Mouse (Mus musculus) T-helper 2 cell (primary cell): ENCODE measurements at regions not wholly inside any gene's neighbourhood (a gene's known extent, or its start where the extent isn't known, plus 50 kb on each side); places are given as distances from the start of the nearest gene placed in this dataset.
"Not testable (repeated sequence)": the region's sequence is repeated elsewhere in the genome, so short reads cannot be mapped to it uniquely, and the experiment has no call there.

Source experiments
- in situ Hi-C: fragments of 300-600 bp; cut with MboI, MseI; formaldehyde crosslinking; loops from one replicate; pipeline ENCODE4 v1.15.1; 2025; ENCODE audit warnings: high pct_unique_total_duplicates

DNA sequence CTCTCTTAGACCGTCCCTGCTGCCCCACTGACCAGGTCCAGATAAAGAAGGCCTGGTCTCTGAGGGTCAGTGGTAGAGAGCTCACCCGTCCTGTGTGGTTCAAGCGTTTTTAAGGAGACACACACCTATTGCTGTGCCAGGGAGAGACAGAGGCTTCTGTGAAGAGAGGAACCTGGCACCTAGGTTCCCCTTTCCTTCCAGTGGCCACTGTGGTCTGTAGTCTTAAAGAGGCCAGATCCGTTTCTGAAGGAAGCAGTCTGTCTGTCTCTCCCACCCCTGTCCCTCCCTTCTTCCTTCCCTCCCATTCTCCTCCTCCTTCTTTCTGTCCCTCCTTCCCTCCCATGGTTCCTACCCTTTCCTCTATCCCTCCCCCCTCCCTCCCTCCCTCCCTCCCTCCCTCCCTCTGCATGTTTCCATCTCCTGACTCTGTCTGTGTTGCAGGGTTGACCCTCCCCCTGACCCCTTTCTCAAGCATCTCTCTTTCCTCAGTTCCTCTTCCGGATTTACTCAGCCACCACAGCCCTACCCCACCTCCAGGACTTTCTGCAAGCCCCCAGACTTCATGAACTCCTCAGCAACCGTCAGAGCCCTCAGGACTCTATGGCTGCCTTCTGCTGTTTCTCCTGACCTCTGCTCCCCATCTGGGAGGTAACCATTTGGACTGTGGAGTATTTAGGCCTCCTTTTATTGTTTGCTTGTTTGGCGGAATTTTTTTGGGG is 100.1 kb upstream of the Ubl3 start:
- in situ Hi-C loops, result no loop called here

DNA sequence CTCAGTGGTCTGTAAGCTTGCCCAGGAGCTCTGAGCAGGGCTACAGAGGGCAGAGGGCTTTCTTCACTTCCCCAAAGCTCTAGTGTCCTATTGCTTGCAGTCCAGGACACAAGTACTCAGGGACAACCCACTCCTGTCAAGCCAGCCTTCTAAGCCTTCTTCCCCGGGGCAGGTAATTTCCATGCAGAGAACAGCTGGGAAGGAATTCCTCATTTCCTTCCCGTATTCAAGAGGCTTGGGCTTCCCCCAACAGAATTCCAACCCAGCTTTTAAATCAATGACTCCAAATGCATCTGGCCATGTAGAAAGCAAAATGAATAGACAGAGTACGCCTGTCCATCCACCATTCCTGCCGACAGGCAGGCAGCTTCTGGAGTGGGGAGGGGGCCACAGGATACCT is 99.1 kb upstream of the Ubl3 start:
- in situ Hi-C loops, result no loop called here

DNA sequence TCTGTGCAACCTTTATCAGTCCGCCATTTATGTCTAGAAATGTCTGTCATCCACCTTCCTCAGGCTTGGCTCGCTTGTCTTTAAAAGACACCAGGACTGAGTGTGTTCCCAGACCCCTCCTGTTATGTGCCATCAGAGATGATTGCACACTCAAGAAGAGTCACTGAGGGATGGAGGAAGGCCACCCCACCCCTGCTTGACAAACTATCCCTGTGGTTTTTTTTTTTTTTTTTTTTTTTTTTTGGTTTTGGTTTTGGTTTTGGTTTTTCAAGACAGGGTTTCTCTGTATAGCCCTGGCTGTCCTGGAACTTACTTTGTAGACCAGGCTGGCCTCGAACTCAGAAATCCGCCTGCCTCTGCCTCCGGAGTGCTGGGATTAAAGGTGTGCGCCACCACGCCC is 97.0 kb upstream of the Ubl3 start:
- in situ Hi-C loops, result not testable (repeated sequence)

DNA sequence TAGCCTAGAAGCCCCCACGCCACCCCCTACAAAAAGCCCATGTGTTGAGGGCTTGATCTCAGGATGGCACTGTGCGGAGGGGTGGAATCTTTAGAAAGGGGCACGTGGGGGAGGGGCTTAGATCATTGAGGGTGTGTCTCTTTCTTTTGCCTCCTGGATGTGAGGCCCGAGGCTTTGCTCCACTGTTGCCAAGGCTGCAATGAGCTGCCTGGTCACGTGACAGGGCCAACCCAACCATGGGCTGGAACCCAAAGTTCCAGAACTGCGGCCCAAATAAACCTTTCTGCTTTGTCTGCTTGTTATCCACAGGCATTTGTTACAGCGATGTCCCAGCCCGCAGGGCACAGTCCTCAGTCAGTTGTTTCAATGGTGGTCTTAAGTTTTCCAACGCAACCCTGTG is 96.5 kb upstream of the Ubl3 start:
- in situ Hi-C loops, result no loop called here

DNA sequence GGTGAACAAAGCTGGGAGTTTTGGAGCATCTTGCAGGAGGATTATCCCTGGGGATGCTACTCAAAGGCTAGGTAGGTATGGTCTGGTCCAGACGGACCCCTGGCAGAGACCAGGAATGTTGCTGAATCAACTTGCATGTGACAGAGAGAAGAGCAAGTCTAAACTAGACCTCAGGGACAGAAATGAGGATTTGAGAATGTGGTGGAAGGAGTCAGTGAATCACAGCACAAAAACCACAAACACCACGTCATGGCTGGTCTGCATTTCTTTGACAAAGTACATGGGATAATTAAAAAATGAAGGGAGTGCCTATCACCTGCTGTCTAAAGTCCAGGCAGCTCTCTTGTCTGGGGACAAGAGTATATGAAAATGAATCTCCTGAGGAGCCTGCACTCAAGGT is 95.1 kb upstream of the Ubl3 start:
- in situ Hi-C loops, result no loop called here

DNA sequence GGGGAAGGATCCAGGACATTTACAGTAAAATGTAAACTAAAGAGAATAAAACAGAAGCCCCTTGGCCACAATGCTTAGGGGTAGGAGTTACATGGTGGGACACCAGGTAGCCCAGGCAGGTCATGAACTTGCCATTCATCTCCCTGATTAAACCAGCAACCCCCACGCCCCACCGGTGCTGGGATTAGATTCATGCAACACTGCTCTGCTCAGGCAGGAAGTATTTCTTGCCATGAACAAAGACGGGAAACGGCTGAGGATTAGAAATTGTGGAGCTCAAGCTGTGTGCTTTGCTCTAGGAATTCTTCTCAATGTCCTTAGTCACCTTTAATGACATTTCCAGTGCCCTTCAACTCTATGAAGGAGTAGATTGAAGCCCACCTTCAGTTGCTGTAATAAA is 93.2 kb upstream of the Ubl3 start:
- in situ Hi-C loops, result no loop called here

DNA sequence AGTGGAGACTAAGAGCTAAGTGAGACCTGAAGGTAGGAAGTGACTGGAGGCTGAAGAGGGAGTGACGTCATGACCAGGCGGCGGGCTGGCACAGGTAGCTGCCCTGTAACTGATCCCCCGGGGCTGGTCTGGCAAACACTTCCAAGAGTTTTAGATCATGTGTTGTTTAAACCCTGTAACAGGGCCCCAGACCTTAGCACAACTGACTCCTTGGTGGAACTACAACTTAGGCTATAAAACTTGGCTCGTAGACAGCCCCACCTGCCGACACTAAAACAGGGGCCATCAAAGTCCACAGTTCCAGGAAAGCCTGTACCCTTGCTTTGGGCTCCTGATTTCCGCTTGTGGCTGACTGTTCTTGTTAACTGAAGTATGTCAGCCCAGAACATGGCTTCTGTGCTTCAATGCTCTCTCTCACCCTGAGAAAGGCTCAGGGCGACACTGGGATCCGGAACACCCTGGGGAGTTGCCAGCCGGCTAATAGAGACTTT is 92.6 kb upstream of the Ubl3 start:
- in situ Hi-C loops, result no loop called here

DNA sequence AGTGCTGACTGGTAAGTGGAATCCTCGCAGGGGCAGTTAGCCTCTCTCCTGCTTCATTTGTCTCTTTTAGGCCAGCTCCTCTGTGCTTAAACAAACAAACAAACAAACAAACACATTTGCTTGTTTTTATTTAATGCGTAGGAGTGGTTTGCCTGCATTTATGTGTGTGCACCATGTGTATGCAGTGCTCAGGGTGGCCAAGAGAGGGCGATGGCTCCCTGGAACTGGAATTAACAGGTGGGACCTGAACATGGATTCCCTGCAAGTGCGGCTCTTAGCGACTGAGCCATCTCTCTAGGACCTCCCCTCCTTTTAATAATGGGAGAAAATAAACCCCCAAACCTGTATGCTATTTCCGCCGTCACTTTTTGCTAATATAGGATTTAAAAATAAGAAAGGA is 91.8 kb upstream of the Ubl3 start:
- in situ Hi-C loops, result no loop called here

DNA sequence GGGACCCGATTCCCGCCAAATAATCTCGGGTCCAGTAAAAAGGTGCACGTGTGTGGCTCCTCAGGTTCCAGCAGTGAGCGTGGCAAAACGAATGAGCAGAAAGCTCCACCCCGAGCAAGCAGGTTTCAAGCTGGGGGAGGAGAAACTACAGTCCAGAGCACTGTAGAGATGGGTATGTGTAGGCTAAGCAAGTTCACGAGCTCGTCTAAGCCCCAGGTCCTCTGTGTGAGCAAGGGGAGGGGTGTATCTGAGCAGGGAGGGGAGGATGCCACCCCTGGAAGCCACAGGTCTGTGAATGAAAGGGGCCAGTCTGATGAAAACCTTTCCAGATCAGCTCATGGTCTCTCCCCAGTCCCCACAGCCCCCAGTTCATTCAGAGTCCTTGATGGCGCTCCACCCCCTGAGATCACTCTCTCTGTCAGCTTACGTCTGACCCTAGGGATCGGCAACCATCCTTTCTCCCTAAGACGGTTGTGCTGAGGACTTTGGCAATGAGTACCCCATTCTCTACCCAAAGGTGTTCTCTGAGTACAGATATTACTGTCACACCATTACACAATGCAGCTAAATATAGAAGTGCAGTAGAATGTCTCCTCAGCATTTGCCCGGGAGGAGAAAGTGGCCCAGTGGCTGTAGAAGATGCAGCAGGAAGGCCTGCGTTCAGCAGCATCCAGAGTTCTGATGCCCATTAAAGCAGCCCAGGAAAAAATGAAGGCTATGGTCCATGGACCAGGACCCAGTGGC is 89.2 kb upstream of the Ubl3 start:
- in situ Hi-C loops, result no loop called here

DNA sequence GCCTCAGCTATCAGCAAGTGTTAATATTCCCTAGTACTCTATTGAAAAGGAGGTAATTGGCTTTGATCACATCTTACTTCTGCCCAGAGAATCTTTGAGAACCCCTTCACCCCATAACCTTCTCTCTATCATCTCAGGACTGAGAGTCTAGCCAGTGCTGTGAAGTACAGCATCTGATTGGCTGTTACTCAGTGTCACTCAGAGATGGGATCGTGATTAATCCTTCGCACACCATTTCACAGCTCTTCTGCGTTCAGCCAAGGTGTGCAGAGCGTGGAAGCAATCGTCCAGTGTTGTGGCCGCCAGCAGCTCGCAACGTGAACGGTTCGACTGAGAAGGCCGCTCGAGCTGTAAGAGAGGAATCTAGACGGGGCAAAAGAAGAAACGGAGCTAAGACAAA is 87.9 kb upstream of the Ubl3 start:
- in situ Hi-C loops, result no loop called here

DNA sequence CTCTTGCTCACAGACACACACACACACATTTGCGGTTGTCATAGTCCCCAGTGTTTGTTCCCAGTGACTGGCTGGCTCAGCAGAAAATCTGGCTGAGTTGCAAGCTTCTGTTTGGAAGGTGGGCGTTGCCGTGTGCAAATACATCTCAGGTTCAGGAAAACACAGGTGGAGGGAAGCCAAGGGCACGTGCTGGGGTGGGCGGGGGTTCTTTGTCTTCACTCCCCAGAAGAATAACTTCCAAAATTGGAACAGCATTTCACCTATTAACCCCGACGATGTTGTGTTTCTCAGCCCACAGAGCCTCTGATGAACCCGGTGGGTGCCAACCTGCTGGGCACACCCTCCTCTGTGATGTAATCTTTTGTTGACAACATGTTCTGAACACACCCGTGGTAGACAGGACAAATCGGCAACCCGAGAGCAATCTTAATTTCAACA is 82.3 kb upstream of the Ubl3 start:
- in situ Hi-C loops, result no loop called here

DNA sequence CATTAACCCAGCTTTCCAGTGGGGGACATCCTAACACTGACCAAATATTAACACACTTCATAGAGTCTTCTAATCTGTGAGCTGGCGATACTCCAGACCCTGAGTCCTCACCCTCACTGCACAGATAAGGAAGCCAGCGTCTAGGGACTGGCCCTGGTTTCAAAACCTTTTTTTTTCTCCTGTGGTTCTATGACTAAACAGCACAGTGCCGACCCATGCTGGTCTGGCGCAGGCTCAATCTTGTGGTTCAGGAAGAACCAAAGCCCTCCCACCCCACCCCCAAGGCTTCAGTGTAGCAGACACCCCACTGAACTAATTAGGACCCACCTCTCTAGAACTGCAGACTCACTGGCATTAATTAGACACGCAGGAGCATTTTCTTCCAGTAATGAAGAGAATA is 81.4 kb upstream of the Ubl3 start:
- in situ Hi-C loops, result no loop called here

DNA sequence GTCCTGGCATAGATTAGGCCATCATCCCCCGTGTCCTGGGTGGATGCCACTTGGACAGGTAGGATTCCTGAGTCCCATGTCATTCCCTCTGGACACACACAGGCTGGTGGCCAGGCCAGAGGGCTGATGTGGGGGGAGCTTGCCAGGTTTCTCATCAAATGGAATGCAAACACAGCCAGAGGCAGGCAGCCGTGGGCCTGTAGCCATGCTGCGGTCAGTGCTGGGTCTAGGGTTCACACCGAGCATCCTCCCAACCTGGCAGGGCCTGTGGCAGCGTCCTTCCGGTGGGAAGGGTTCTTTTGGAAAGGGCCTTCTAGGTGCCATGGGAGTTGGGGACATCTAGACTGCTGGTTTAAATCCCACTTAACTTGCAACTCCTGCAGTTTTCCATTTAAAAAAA is 80.7 kb upstream of the Ubl3 start:
- in situ Hi-C loops, result no loop called here

DNA sequence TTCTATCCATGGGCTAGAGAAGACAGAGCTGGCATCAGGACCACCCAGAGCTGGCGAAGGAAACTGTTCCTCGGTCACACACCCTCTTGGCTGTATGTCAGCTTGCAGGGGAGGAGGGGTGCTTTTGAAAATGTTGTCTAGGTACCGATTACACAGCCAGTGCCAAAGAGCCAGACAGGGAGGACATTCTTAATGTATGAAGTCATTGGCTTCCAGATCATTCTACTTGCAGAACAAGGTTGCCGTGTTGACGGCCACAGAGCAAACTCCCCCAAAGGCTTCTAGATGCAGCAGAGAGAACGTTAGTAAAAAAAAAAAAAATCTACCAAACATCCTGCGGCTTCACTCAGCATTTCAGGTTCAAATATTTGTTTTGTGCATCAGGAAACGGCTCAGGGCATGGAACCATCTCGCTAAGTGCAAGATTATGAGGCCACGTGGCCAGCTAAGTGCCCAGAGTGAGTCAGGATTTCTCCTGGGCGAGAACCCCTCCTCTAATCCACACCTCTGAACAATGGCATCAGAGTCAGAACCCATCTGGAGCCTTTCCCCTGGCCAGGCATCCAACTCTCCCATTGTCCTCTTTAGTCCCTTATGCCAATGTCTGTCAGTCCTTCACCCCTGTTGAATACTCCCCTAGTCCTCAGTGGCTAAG is 80.1 kb upstream of the Ubl3 start:
- in situ Hi-C loops, result no loop called here

DNA sequence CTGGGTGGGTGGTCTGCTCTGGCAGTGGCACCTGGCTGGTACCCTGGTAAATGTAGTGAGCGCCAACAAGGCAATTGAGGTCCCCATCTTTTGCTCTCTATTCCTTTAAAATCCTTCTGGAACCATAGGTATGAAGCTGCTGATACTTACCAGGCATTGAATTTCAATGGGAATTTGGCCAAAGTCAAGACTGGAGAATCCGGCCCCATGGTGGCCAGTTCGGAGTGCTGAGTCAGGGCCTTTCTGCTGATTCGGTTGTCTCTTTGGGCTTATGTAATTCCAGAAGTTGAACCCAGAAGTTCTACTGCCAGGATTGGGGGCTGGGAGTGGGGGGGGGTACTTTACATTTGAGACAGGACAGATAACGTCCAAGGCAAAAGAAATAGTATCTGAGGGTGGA is 79.0 kb upstream of the Ubl3 start:
- in situ Hi-C loops, result no loop called here

DNA sequence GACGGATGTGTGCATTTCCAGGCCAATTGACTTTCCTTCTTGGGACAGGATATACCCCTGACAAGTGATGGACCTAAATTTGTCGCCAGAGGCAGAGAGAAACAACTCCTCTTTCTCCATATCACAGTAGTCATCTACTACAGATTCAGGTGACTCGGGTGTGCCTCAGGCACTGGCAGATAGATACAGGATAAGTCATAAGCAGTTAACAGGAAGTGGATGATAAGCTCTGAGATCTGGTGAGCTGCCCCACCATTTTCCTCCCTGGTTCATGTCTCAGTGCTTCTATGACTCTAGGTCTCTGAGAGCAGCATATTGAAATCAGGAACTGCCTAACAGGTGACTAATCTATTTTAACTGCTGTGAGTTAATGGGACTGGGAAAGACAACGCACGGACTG is 73.4 kb upstream of the Ubl3 start:
- in situ Hi-C loops, result no loop called here

DNA sequence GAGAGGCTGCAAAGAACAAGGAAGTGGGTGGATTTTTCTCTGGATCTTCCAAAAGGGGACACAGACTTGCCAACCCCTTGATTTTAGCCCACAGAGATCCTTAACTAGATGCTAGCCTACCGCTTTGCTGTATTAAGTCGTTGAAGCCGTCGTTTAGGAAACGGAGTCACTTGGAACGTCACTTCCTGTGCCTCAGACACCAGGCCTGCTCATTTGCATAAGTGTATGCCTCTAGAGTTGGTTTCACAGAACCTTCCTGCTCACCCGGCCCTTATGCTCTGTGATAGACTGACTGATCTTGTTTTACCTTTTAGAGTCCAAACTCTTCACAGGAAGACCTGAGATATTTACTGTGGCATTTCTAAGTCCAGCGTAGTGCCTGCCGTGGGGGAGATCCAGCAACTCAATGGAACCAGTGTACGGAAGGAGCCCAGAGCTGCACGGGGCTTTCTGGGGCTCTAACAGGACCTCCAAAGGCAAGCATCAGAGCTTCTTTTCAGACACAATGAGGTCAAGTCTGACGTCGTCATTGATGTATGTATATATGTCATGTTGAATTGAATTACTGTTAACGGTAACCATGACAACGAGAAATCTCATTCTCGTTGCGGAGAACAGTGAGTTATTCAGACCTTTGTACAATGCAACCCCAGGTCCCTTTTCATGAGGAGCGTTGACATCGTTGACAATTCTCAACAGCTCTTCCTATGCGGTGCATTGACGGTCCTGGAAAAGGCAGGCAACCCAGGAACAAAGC is 72.2 kb upstream of the Ubl3 start:
- in situ Hi-C loops, result no loop called here

DNA sequence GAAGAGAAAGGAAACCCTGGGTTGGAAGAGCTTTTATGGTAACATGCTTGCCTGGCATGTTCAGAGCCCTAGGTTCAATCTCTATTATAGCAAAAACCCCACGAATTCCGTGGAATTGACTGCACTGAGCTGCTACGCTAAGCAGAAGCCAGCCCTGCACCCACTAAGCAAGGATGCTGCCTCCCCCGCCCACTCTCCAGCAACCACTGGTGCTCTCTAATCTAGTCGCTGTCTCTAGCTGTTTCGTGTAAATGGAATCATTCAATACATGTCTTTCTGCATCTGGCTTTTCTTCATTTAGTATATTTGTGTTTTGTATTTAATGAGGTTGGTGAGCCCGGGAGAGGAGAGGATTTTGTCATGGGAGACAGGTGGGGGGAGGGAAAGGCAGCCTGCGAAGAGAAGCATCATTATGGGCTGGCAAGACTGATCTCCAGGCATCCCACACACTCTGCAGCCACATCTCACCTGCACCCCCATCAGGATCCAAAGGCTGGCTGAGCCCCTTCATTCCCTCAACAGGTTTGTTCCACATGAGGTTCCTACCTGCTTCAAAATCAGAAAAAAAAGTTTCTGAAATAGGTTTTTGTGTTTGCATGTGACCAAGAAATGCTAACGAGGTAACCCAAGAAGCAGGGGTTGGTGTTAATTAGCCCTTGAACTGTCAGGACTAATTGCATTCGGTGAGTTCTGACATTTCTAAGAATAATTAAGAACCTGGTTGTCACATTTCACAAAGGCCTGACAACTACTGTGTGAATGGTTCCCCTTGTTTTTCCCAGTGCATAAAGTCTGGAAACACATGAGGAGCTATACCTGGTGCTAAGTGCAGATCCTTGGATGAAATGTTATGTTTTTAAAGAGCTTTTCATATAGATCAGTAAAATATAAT is 68.6 kb upstream of the Ubl3 start:
- in situ Hi-C loops, result no loop called here

DNA sequence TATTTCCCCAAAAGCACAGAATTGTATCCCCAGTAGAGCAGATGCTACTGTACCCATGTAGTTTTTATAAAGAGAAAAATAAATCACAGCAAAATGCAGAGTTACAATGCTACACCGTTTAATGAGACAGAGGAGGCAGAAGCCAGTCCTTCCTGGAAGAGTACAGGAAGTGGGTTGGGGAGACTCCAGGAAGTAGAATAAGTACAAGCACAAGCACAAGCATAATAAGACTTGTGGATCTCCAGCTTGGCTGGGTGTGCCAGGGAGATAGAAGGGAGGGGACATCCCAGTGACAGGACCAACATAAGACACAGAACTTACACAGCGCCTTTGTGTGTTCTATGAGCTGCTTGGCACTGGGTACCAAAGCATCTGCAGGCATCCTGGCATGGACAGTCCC is 67.3 kb upstream of the Ubl3 start:
- in situ Hi-C loops, result no loop called here

DNA sequence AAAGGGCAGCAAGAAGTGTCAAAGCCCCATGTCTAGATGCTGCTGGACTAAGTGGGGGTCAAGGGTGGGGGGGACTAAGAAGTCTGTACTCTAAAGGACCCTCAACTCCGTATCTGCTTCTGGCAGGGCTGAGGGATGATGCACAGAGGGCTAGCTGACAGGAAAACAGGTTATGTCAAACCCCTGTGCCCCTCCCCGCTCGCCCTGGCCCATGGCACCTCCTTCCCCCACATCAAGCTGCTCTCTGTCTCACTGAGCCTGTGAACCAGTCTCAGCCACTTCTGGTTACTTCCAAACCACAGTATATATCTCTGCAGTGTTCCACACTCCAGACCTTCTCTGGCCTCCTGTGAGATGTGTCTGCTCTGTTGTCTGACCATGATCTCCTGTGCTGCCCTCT is 63.8 kb upstream of the Ubl3 start:
- in situ Hi-C loops, result no loop called here

DNA sequence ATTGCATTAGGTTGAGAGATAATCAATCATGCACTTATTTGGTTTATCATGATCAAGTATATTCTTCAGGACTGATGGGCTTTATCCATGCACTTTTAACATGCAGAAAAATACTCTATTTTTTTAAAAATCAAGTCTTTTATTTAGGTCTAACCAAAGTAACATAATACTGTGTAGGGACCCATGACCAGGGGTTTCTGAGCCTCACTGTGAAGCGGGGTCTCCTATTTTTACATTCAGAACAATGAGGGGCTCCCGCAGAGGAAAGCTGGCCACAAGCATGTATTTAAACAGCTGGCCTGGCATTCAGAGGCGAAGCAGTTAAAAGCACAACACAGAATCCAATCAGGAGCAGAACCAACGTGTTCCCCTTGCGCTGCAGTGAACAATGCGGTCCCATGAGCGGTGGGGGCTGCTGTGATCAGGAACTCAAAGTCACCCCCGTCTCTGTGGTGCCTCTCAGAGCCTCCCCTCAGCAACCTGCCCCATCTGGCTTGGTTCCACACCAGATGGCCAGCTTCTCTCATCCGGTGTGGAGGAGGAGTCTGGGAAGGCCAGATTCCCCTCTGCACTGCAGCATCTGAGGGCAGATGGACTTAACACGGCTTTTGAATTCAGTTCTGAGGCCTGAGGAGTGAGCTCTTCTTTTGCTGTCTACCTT is 63.2 kb upstream of the Ubl3 start:
- in situ Hi-C loops, result no loop called here
